Mouse (Mus musculus) liver, adult 2 months (tissue): Measurements from ENCODE around the gene Ubtd2. TPM values are rescaled to one million over a fixed set of nuclear protein-coding genes. Genes with fewer than 3 reads are reported as not detected.

ENCODE experiments used
- DNase-seq: peaks from one replicate; pipeline ENCODE4 v3.0.0-alpha.2; 2011; ENCODE audit warnings: low read depth, low spot score; ENCODE audit errors: extremely low read depth
- H3K27ac ChIP-seq: fragments of 200-500 bp; replicated peaks from 2 replicates; pipeline ENCODE4 v1.5.1; 2012; ENCODE audit warnings: low read depth, mild to moderate bottlenecking, control low read depth, inconsistent platforms, low read length; ENCODE audit not compliant: insufficient read depth
- H3K27me3 ChIP-seq: fragments of 200-500 bp; 2 replicates; pipeline ENCODE4 v1.6.1; 2012; ENCODE audit warnings: mild to moderate bottlenecking, moderate library complexity, low read length, inconsistent platforms; ENCODE audit not compliant: control insufficient read depth, insufficient read depth
- H3K36me3 ChIP-seq: fragments of 200-500 bp; 2 replicates; pipeline ENCODE4 v1.6.1; 2012; ENCODE audit warnings: low read length, inconsistent platforms; ENCODE audit not compliant: control insufficient read depth, insufficient read depth
- H3K4me1 ChIP-seq: fragments of 200-500 bp; 2 replicates; pipeline ENCODE4 v1.6.1; 2011; ENCODE audit warnings: low read length; ENCODE audit not compliant: control insufficient read depth, insufficient read depth
- H3K4me3 ChIP-seq: fragments of 200-500 bp; 2 replicates; pipeline ENCODE4 v1.5.1; 2011; ENCODE audit warnings: low read depth, mild to moderate bottlenecking, control low read depth, low read length, moderate library complexity; ENCODE audit not compliant: insufficient read depth
- H3K79me2 ChIP-seq: fragments of 200-500 bp; 2 replicates; pipeline ENCODE4 v1.6.1; 2012; ENCODE audit warnings: inconsistent platforms, mild to moderate bottlenecking, low read length, moderate library complexity; ENCODE audit not compliant: control insufficient read depth, insufficient read depth
- H3K9ac ChIP-seq: fragments of 200-500 bp; 2 replicates; pipeline ENCODE4 v1.6.1; 2012; ENCODE audit warnings: low read depth, mild to moderate bottlenecking, control low read depth, inconsistent platforms, low read length
- CTCF ChIP-seq: fragments of 200-500 bp; IDR thresholded peaks from 2 replicates; pipeline ENCODE4 v1.5.1; 2011; ENCODE audit warnings: low read depth, low read length, control low read depth
- POLR2A ChIP-seq: fragments of 200-500 bp; IDR thresholded peaks from 2 replicates; pipeline ENCODE4 v1.6.1; 2011; ENCODE audit warnings: low read length, control low read depth; ENCODE audit not compliant: insufficient read depth; ENCODE audit errors: extremely low read depth
- WGBS: fragments of 180-500 bp; shearing (Covaris S2); methylation state at CpG from one replicate; pipeline ENCODE4 v1.1.7; 2018; 5-methylcytosine and 5-hydroxymethylcytosine counted together
- polyA plus RNA-seq: library from polyadenylated mRNA; depleted of rRNA; stranded (reverse); fragments of >200 nt; gene quantifications from 2 replicates; pipeline ENCODE4 v1.2.3, GENCODE M21; 2012
- total RNA-seq: library from RNA; depleted of rRNA; stranded (reverse); fragments of >200 nt; gene quantifications from 2 replicates; pipeline ENCODE4 v1.2.3, GENCODE M21; 2014

Gene Ubtd2
- total and polyA plus RNA-seq, 2 experiments: 1.5 to 1.8 TPM

DNA sequence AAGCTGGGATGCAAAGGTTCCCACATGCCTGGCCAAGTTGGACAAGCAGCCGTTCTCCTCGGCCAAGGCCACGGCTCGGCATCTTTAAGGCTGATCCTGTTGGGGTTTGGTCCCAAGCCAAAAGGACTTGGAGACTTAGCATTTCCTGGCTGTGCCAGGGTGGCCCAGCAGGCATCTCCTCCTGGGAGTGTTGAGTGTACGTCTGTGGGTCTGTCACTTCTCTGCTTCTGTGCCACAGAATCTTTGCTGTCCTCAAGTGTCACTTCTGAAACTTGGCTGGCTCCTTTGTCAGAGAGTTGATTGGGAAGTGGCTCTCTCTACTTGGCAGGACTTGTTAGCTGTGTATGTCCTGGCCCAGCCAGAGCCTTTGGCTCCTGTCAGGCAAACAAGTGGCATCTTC is 91.3 kb downstream of the Ubtd2 start:
- Histone ChIP-seq H3K9ac (no peak overlapping the region), H3K27me3 (no peaks in the 10 kb centered on the region), H3K4me1 (no peaks in the 10 kb centered on the region; the same call in 1 of the 2 replicates), H3K4me3 (no peak overlapping the region), H3K27ac (no peak overlapping the region), H3K36me3 (no peaks in the 10 kb centered on the region), H3K79me2 (no peaks in the 10 kb centered on the region)
- no peak for DNase-seq
- TF ChIP-seq CTCF (no peak), POLR2A (no peak)
- 81% methylated on average over 5 of the region's 5 CpGs for WGBS

- Histone ChIP-seq H3K4me1 (peaks cover 2% of the 10 kb centered on the region; the same call in 1 of the 2 replicates), H3K9ac (no peak overlapping the region), H3K27me3 (no peaks in the 10 kb centered on the region), H3K36me3 (no peaks in the 10 kb centered on the region), H3K79me2 (no peaks in the 10 kb centered on the region), H3K27ac (no peak overlapping the region), H3K4me3 (no peak overlapping the region)
- 84% methylated on average over 10 of the region's 10 CpGs for WGBS
- TF ChIP-seq CTCF: no peak
- no peak for TF ChIP-seq POLR2A
- no peak for DNase-seq
These were observed 92.3 kb downstream of the Ubtd2 start for GRCm38 (mm10) chr11:32547391-32547947.

DNA sequence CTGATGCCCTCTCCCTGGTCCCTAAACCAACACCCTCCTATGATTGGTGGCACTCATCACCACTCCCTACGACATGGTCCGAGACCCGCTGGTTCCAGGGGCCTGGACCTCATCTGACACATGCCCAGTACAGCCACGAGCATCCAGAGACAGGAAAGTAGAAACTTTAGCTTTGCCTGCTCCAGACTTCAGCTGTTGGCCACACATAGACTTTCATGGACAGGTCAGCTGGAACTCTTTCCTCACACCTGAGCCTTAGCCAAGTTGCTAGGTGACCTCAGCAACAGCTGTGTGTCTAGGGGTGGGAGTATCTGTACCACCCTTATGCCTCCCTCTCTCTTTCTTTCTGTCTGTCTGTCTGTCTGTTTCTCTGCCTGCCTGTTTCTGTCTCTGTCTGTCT is 93.1 kb downstream of the Ubtd2 start:
- no peak overlapping the region for H3K27ac ChIP-seq
- peaks cover 3% of the 10 kb centered on the region; the same call in 1 of the 2 replicates for H3K4me1 ChIP-seq
- no peak overlapping the region for H3K9ac ChIP-seq
- 88% methylated on average over 4 of the region's 4 CpGs for WGBS
- no peak for TF ChIP-seq POLR2A
- TF ChIP-seq CTCF: no peak
- no peak for DNase-seq
- no peak overlapping the region for H3K4me3 ChIP-seq
- H3K36me3 ChIP-seq: no peaks in the 10 kb centered on the region
- H3K79me2 ChIP-seq: no peaks in the 10 kb centered on the region
- no peaks in the 10 kb centered on the region for H3K27me3 ChIP-seq

GRCm38 (mm10) chr11:32549236-32549635 is 94.1 kb downstream of the Ubtd2 start:
- TF ChIP-seq CTCF (no peak), POLR2A (no peak)
- H3K27me3 ChIP-seq: no peaks in the 10 kb centered on the region
- no peak for DNase-seq
- H3K36me3 ChIP-seq: no peaks in the 10 kb centered on the region
- no peaks in the 10 kb centered on the region for H3K79me2 ChIP-seq
- peaks cover 3% of the 10 kb centered on the region; the same call in 1 of the 2 replicates for H3K4me1 ChIP-seq
- H3K9ac ChIP-seq: no peak overlapping the region
- 95% methylated on average over 6 of the region's 6 CpGs for WGBS
- H3K27ac ChIP-seq: no peak overlapping the region
- no peak overlapping the region for H3K4me3 ChIP-seq

- 94% methylated on average over 4 of the region's 4 CpGs for WGBS
These were observed 94.9 kb downstream of the Ubtd2 start for GRCm38 (mm10) chr11:32550102-32550501.

DNA sequence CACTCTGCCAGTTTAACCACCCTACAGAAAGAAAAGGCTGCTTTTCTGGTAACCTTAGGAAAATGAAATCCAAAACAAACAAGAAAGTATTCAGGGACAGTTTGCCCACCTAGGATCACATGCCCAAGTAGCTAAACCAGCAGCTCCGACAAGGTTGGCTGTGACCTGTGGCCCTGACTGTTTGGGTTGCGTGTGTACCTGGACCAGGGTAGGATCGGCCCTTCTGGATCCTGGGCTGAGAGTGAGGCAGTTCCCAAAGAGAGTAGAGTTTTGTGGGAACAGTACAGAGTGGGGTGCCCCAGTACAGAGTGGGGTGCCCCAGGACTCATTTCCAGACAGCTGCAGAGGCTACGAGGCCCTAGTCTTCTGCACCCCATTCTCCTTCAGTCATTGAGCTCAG is 95.9 kb downstream of the Ubtd2 start:
- Histone ChIP-seq H3K79me2 (no peaks in the 10 kb centered on the region), H3K27ac (no peak overlapping the region), H3K4me1 (peaks cover 8% of the 10 kb centered on the region; the same call in 1 of the 2 replicates), H3K27me3 (no peaks in the 10 kb centered on the region), H3K4me3 (no peak overlapping the region), H3K36me3 (no peaks in the 10 kb centered on the region), H3K9ac (no peak overlapping the region)
- no peak for TF ChIP-seq CTCF
- TF ChIP-seq POLR2A: no peak
- 84% methylated on average over 4 of the region's 4 CpGs for WGBS
- no peak for DNase-seq

More at GRCm38 (mm10) chr11:32550102-32550501, 94.9 kb downstream of the Ubtd2 start:
- Histone ChIP-seq H3K27me3 (no peaks in the 10 kb centered on the region), H3K79me2 (no peaks in the 10 kb centered on the region), H3K36me3 (no peaks in the 10 kb centered on the region), H3K27ac (no peak overlapping the region), H3K9ac (no peak overlapping the region), H3K4me3 (no peak overlapping the region), H3K4me1 (peaks cover 6% of the 10 kb centered on the region; the same call in 1 of the 2 replicates)
- DNase-seq: no peak
- TF ChIP-seq CTCF: no peak
